Mouse (Mus musculus): ENCODE data around the gene Tigd3. TPM values are rescaled to one million over a fixed set of nuclear protein-coding genes. Genes with fewer than 3 reads are reported as not detected.
A peak's percentile ranks its signal among the peaks of the same experiment; 100 is the strongest.

Gene Tigd3
- polyA plus RNA-seq, 1 experiment from 2014 or later, result 7.4 TPM

DNA sequence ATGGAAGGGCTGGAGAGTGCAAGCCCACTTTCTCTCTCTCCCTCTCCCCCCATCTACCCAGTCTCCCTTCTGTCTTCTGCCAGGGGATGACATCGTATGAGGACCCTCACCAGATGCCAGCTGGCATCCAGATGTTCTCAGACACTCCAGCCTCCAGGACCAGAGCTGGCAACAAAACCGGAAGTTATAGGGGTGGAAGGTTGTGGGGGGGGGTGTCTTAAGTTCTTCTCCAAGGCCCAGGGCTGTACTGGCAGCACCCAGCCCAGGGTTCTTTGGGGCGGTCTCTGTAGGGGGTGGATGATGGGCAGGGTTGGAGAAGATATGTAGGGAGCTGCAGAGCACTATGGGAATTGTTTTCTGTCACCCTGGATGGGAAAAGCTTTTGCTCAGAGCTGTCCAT lies 34.6 kb upstream of the Tigd3 start:
- Histone ChIP-seq H3K27ac (replicated peaks) (peak overlapping the region; percentile 54; the same call in 1 of the 2 replicates), H3K4me1 (peaks cover 43% of the 10 kb centered on the region), H3K36me3 (replicated peaks) (no peaks in the 10 kb centered on the region), H3K4me3 (peak overlapping the region; percentile 28; the same call in 1 of the 2 replicates), H3K27me3 (replicated peaks; ENCODE audit: low read depth, poor library complexity, severe bottlenecking) (peaks cover 16% of the 10 kb centered on the region), H3K9me3 (no peaks in the 10 kb centered on the region)
- 56% methylated on average over 3 of the region's 3 CpGs for WGBS
- DNase-seq (ENCODE audit: low spot score), result no peak

DNA sequence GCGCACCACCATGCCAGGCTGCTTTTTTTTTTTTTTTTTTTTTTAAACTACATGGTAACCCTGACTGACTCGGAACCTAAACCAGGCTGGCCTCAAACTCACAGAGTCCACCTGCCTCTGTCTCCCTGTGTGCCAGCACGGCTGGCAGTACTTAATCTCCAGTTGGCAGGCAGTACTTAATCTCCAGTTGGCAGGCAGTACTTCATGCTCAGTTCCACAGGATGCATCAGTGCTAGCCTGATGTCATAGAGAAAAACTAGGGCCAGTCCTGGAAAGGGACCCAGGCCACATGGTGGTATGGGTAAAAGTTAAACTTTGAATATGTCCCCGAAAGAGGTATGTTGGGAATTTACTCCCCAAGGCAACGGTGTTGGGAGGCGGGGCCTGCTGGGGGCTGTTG lies 34.2 kb upstream of the Tigd3 start:
- no peak overlapping the region for H3K4me3 ChIP-seq
- no peak overlapping the region for H3K27ac ChIP-seq (replicated peaks)
- H3K36me3 ChIP-seq (replicated peaks), result no peaks in the 10 kb centered on the region
- no peak for DNase-seq (ENCODE audit: low spot score)
- H3K27me3 ChIP-seq (replicated peaks; ENCODE audit: low read depth, poor library complexity, severe bottlenecking), result peaks cover 18% of the 10 kb centered on the region
- H3K4me1 ChIP-seq, result peaks cover 43% of the 10 kb centered on the region
- 74% methylated on average over 6 of the region's 6 CpGs for WGBS
- H3K9me3 ChIP-seq, result no peaks in the 10 kb centered on the region

DNA sequence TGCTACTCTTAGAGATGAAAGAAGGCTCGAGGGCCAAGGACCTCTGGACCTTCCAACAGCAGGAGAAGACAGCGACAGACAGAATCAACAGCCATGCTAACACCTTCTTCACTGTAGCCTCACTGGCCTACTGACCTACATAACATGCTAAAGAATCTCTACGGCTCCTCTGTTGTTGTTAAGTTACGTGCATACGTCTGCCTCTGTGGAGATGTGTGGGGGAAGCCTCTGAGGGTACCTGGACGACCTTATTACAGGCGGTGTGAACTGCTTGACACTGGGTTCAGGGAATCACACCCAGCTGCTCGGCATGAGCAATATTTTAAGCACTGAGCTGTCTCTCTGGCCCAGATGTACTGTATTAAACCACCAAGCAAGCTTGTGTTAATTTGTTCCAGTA lies 33.6 kb upstream of the Tigd3 start:
- Histone ChIP-seq H3K4me1 (peaks cover 45% of the 10 kb centered on the region), H3K27me3 (replicated peaks; ENCODE audit: low read depth, poor library complexity, severe bottlenecking) (peaks cover 23% of the 10 kb centered on the region), H3K4me3 (no peak overlapping the region), H3K9me3 (no peaks in the 10 kb centered on the region), H3K36me3 (replicated peaks) (no peaks in the 10 kb centered on the region), H3K27ac (replicated peaks) (no peak overlapping the region; the same call in 1 of the 2 replicates)
- WGBS, result 68% methylated on average over 8 of the region's 8 CpGs
- no peak for DNase-seq (ENCODE audit: low spot score)

DNA sequence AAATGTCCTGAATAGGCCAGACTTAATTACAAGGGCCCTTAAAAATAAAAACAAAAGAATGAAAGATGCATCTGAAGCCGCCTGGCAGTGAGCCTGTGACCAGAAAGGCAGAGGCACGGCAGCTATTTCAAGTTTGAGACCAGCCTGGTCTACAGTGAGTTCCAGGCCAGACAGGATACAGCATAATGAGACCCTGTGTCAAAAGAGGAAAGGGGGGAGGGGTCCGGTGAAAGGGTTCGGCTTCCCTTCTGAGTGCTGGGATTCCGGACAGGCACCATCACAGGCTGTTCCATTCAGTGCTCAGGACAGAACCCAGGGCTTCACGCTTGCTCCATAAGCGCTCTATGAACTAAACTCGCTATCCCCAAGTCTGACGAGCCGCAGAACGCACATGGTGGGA lies 33.1 kb upstream of the Tigd3 start:
- Histone ChIP-seq H3K4me1 (peaks cover 50% of the 10 kb centered on the region), H3K27me3 (replicated peaks; ENCODE audit: low read depth, poor library complexity, severe bottlenecking) (peaks cover 24% of the 10 kb centered on the region), H3K9me3 (no peaks in the 10 kb centered on the region), H3K4me3 (no peak overlapping the region), H3K27ac (replicated peaks) (no peak overlapping the region; the same call in 1 of the 2 replicates), H3K36me3 (replicated peaks) (no peaks in the 10 kb centered on the region)
- peak; percentile 30 for DNase-seq (ENCODE audit: low spot score)
- 63% methylated on average over 11 of the region's 11 CpGs for WGBS

DNA sequence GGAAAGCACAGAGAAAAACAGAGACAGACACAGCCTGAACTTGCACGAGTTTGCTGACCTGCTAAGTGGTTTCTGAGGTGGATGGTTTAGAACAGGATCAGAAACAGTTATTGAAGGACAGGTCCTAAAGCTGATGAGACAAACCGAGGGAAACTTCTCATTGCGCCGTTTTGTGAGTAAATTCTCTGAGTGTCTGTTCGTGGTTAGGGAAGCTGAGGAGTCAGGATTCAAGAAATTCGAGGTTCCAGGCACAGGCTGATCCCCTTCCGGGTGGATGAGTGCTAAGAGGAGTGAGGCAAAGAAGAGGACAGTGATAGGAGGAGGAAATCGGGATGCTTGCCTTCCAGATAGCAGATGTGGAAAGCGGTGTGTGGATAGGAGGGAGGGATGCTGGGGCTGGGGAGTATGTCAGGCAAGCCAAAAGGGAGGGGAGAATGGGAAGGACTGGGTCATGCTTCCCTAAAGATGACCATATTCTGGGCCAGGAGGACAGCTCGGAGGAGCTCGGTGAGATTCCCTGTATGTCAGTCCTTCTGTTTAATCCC lies 31.4 kb upstream of the Tigd3 start:
- H3K9me3 ChIP-seq, result no peaks in the 10 kb centered on the region
- no peak for DNase-seq (ENCODE audit: low spot score)
- no peaks in the 10 kb centered on the region for H3K36me3 ChIP-seq (replicated peaks)
- H3K4me3 ChIP-seq, result peak overlapping the region; percentile 60
- H3K27me3 ChIP-seq (replicated peaks; ENCODE audit: low read depth, poor library complexity, severe bottlenecking), result peaks cover 24% of the 10 kb centered on the region
- 35% methylated on average over 11 of the region's 11 CpGs for WGBS
- H3K27ac ChIP-seq (replicated peaks), result peak overlapping the region; percentile 1; the same call in 1 of the 2 replicates
- H3K4me1 ChIP-seq, result peaks cover 57% of the 10 kb centered on the region

DNA sequence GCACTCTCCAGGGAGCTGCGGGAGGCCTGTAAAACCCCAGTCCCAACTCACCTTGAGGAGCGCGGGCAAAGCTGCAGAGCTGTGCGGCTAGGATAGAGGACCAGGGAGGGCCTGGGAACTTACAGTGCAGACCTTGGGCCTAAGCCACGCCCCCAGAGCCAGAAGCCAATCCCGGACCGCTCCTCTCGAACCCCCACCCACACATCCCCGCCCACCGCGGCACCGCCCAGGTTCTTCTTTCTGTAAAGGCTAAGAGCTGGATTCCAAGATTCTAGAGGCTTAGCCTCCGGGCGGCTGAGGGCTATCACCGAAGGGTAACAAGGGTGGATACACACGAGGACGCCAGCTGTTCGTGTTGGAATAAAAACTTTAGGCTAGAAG lies 30.8 kb upstream of the Tigd3 start, which contains the start of gene Cdc42ep2:
TSS of gene Cdc42ep2 (minus strand) at position 104 of the 381 bp plus-strand sequence.
- Histone ChIP-seq H3K27ac (replicated peaks) (peak within 1 kb of the TSS; percentile 1), H3K4me1 (peaks cover 57% of the 10 kb centered on the region), H3K27me3 (replicated peaks; ENCODE audit: low read depth, poor library complexity, severe bottlenecking) (peaks cover 24% of the 10 kb centered on the region), H3K4me3 (peak within 1 kb of the TSS; percentile 60), H3K9me3 (no peaks in the 10 kb centered on the region), H3K36me3 (replicated peaks) (no peaks in the 10 kb centered on the region)
- under 1% methylated on average over 18 of the region's 18 CpGs for WGBS
- DNase-seq (ENCODE audit: low spot score), result peak; percentile 96

DNA sequence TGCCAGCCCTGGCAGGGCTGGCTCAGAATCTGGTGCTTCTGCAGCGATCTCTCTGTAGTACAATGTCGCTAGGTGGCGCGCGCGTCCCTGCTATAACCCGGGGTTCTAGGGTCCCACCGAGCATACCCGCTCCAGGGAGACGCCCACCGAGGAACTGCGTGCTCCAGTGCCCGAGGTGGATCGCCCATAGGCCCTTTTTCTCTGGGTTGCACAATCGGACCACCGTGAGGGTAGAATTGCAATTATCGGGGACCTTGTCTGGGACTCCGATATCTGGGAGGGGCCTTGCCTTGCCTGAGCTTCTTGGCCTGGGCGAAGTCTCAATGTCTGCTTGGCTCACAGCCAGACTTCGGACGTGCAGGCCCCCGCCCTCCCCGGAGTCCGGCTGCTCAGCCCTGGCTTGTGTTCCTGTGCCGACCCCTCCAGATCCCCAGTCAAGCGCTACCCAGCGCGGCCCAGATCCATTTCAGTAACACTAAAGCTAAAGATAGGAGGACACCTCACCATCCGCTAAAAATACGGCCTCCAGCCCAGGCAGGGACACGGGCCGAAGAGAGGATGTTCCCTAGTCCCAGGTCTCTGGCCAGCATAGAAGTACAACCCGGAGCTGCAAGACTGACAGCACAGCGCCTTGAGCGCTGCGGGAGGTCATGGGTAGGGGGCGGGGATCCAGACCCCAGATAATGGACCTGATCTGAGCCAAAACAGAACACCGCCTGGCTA lies 30.2 kb upstream of the Tigd3 start:
- Histone ChIP-seq H3K36me3 (replicated peaks) (no peaks in the 10 kb centered on the region), H3K9me3 (no peaks in the 10 kb centered on the region), H3K27me3 (replicated peaks; ENCODE audit: low read depth, poor library complexity, severe bottlenecking) (peaks cover 24% of the 10 kb centered on the region), H3K27ac (replicated peaks) (peak overlapping the region; percentile 1), H3K4me1 (peaks cover 52% of the 10 kb centered on the region), H3K4me3 (peak overlapping the region; percentile 60)
- peak; percentile 93 for DNase-seq (ENCODE audit: low spot score)
- under 1% methylated on average over 38 of the region's 38 CpGs for WGBS

DNA sequence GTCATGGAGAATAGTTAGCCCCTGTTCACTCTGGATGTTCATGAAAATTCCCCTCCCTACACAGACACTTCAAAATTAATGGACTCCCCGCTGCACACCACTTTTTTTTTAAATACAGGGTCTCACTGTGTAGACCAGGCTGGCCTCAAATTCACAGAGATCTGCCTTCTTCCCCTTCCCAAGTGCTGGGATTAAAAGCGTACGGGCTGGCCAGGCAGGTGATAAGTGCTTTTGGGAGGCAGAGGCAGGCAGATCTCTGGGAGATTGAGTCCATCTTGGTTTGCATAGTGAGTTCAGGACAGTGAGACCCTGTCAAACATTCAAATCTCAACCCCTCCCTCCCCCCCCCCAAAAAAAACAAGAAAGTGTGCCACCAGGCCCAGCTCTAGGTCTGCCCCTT lies 29.0 kb upstream of the Tigd3 start:
- no peak overlapping the region for H3K4me3 ChIP-seq
- no peaks in the 10 kb centered on the region for H3K9me3 ChIP-seq
- DNase-seq (ENCODE audit: low spot score), result no peak
- H3K27ac ChIP-seq (replicated peaks), result no peak overlapping the region
- WGBS, result 87% methylated on average over 3 of the region's 3 CpGs
- H3K36me3 ChIP-seq (replicated peaks), result peaks cover 2% of the 10 kb centered on the region; the same call in 1 of the 2 replicates
- H3K27me3 ChIP-seq (replicated peaks; ENCODE audit: low read depth, poor library complexity, severe bottlenecking), result peaks cover 24% of the 10 kb centered on the region
- H3K4me1 ChIP-seq, result peaks cover 42% of the 10 kb centered on the region

DNA sequence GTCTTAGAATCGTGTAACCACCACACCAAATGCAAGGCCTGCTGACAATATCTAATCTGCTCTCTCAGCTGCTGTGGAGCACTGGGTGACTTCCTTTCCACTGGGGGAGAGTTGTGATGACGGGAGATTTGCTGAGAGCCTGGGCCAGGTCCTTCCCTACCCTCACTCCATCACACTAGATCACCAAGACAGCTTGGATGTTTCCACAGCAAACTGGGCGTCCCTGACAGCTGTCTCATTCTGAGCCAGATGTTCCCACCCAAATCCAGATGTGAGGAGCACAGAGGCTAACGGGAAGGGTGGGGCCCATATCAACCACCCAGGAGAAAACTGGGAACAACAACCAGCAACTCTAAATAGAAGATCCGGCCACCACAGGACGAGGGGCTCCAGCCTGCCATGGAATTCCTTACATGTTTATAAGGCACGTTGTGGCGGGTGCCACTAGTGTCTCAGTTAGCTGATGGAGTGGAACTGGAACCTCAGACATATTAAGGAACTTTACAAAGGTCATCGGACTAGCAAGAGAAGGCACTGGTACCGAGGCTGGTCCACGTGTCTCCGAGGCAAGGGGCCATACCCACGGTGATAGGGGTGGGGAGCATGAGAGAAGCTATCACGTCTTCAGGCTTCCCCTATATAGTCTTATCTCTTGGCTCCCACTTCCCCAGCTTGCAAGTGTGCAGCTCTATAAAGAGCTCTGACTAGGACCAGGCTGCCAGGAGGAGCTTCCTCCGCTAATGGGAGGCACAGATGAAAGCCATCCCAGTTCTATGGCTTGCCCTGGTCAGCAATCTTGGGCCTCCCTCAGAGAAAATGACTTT lies 28.4 kb upstream of the Tigd3 start:
- WGBS, result 78% methylated on average over 15 of the region's 15 CpGs
- Histone ChIP-seq H3K27ac (replicated peaks) (no peak overlapping the region), H3K4me3 (0 out of 2 replicates have a peak overlapping the region, but pooled peaks have one; percentile 21)

DNA sequence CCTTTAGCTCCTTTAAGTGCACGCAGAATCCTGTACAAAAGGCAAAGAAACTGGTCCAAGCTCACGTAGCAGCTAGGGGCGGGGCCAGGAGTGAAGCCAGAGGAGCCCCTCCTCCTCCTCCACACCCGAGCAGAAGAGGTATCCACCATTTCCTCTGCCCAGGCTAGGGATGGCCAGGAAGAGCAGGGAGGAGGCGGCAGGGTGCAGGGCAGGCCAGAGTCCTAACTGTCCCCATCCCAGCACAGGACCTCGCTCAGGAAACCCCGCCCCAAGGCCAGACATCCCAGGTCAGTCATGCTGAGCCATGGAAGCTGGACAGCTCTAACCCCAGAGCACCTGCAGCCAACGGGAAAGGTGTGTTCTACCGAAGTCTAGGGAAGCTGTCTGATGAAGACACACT lies 27.8 kb upstream of the Tigd3 start:
- peaks cover 34% of the 10 kb centered on the region for H3K4me1 ChIP-seq
- WGBS, result 16% methylated on average over 9 of the region's 9 CpGs
- 0 out of 2 replicates have a peak overlapping the region, but pooled peaks have one; percentile 4 for H3K27ac ChIP-seq (replicated peaks)
- H3K4me3 ChIP-seq, result peak overlapping the region; percentile 21; the same call in 1 of the 2 replicates
- peaks cover 14% of the 10 kb centered on the region; the same call in 1 of the 2 replicates for H3K36me3 ChIP-seq (replicated peaks)
- DNase-seq (ENCODE audit: low spot score), result peak; percentile 39
- H3K9me3 ChIP-seq, result no peaks in the 10 kb centered on the region
- H3K27me3 ChIP-seq (replicated peaks; ENCODE audit: low read depth, poor library complexity, severe bottlenecking), result peaks cover 24% of the 10 kb centered on the region

More for the DNA sequence above, 28.4 kb upstream of the Tigd3 start:
- peaks cover 24% of the 10 kb centered on the region for H3K27me3 ChIP-seq (replicated peaks; ENCODE audit: low read depth, poor library complexity, severe bottlenecking)
- H3K4me1 ChIP-seq, result peaks cover 39% of the 10 kb centered on the region
- no peak for DNase-seq (ENCODE audit: low spot score)
- peaks cover 8% of the 10 kb centered on the region; the same call in 1 of the 2 replicates for H3K36me3 ChIP-seq (replicated peaks)
- H3K9me3 ChIP-seq, result no peaks in the 10 kb centered on the region

DNA sequence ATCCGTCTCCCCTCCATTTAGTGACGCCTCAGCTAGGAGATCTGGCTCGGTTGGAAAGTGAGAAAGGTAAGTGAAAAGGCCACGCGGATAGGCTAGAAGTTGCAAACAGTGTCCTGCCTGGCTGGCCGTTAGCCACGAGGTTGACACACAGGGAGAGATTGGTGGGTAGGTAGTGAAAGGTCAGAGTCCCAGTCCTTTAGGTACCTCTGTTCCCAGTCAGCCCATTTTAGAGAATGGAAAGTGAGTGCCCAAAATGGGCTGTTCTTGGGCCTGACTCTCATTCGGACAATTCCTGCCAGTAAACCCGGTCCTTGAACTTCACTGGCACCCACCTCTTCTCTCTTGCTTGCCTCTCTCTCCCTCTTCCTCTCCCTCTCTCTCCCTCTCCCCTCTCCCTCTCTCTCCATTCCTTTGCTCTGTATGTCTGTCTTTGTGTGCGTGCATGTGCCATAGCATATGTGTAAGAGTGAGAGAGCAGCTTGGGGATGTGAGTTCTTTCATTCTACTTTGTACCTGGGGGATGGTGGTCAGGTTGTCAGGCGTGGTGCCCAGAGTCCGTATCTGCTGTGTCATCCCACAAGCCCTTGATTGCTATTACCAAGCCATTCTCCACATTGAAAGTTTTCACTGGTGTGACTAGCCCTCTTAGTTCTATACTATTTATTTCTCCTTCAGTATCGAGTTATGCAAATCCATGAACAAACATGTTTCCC lies 19.2 kb upstream of the Tigd3 start, which contains the start of gene Dpf2:
TSS of gene Dpf2 (minus strand) at position 4 of the 713 bp plus-strand sequence.
- Histone ChIP-seq H3K27me3 (replicated peaks; ENCODE audit: low read depth, poor library complexity, severe bottlenecking) (no peaks in the 10 kb centered on the region), H3K4me1 (peaks cover 30% of the 10 kb centered on the region), H3K4me3 (peak within 1 kb of the TSS; percentile 98), H3K27ac (replicated peaks) (peak within 1 kb of the TSS; percentile 96), H3K36me3 (replicated peaks) (peaks cover 38% of the 10 kb centered on the region), H3K9me3 (no peaks in the 10 kb centered on the region)
- DNase-seq (ENCODE audit: low spot score), result no peak
- WGBS, result 22% methylated on average over 13 of the region's 13 CpGs
